Mouse (Mus musculus) left cerebral cortex, postnatal 25 days (tissue): ENCODE measurements at regions not wholly inside any gene's neighbourhood (a gene's known extent, or its start where the extent isn't known, plus 50 kb on each side); places are given as distances from the start of the nearest gene placed in this dataset.

Source experiments
- DNase-seq, 2 experiments: peaks; one replicate each; pipeline ENCODE4 v3.0.0; 2022; ENCODE audit warnings: low spot score in 2 of 2, mixed read lengths in 1 of 2
- intact Hi-C: fragments of 180-260 bp; cut with DNase I; formaldehyde crosslinking; loops from one replicate; pipeline ENCODE4 v1.15.1; 2025

- DNase-seq, result no peak
- intact Hi-C loops, result no loop called here
Observed at GRCm38 (mm10) chr17:49149896-49150295, 217.7 kb downstream of the Lrfn2 start.

- DNase-seq, result peak; percentile 31 to 89
- intact Hi-C loops, result no loop called here
Observed at GRCm38 (mm10) chr17:49150971-49151422, 218.8 kb downstream of the Lrfn2 start.

DNA sequence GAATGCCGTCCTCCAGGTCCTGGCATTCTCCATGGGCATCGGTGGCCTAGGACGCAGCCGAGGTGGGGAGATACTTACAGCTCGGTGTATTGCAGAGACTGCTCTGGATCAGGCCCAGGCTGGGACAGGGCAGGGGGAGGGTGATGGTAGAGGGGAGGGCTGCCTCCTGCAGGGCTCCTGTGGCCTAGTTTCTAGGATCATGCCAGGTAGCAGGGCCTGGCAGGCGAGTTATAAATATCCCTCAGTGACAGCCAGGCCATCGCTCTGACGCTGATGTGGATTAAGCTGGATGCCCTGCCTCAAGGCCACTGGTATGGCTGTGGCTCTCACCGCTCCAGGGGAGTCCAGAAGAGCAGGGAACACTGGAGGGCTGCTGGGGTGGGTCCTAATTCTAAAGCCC, 221.8 kb downstream of the Lrfn2 start:
- intact Hi-C loops, result no loop called here
- no peak for DNase-seq

DNA sequence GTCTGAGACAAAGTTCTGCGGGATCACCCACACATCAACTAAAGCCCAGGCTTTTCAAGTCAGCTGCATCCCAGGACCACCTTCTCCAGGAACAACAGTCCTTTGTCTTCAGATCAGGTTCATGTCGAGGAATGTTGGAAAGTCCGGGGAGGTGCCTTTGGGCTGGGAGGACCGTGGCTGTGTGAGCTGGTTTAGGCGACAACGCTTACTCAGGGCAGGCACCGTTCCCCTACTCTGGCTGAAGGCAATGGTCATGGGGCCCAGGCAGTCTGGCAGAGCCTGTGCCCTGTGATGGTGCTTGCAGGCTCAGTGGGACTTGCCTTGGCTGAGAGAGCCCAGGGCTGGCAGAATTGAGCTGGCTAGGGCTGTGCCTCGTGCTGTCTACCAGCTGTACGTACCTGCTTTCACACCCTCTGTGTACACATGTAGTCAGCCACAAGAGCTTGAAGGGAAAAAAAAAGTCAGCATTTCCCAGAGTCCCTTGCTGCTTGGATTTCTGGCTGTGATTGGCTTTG, 222.9 kb downstream of the Lrfn2 start:
- intact Hi-C loops, result no loop called here
- no peak for DNase-seq

- intact Hi-C loops, result no loop called here
- peak in 1 of 2 experiments; percentile 64 for DNase-seq
Observed at GRCm38 (mm10) chr17:49157586-49157985, 225.4 kb downstream of the Lrfn2 start.

- intact Hi-C loops, result loop anchor here (5.0 kb wide), 2 partner anchors 704 to 754 kb away; no protein-coding TSS in a partner anchor
- no peak for DNase-seq
Observed at GRCm38 (mm10) chr17:49171252-49172047, 239.3 kb downstream of the Lrfn2 start.

DNA sequence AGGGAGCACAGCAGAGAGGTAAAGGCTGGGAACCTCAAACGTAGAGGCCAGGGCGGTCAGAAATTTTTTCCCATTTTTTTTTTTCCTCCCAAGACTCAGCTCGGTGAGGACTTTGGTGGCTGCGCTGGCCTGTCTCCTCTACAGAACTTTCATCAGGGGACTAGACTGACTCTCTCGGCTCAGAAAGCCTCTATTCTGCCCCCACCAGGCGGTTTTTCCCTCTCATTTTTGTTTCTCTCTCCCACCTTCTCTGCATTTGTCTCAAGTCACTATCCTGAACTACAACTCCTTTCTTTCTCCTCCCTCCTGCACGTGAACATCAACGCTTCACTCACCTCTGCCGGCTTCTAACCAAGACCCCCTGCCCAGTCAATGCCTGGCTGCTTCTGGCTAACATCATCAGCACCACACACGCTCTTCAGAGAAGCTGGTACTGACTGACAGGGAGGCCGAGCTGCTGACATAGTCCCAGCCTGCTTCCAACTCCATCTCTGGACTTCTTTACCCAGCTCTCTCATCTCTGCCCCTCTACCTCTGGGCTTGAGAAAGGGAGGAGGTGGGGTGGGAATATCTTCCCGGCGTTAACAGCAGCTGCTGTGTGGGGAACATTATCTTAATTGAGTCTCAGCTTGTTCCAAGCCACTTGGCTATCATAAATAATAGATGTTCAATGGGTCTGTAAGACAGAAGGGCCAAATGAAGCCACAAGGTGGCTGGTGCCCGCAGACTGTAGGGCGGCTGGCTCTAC, 240.0 kb downstream of the Lrfn2 start:
- DNase-seq, result peak in 1 of 2 experiments; percentile 34
- intact Hi-C loops, result loop anchor here (5.0 kb wide), 2 partner anchors 705 to 755 kb away; no protein-coding TSS in a partner anchor

- intact Hi-C loops, result loop anchor here (5.0 kb wide), 2 partner anchors 705 to 755 kb away; no protein-coding TSS in a partner anchor
Observed at GRCm38 (mm10) chr17:49172800-49173150, 240.6 kb downstream of the Lrfn2 start.

DNA sequence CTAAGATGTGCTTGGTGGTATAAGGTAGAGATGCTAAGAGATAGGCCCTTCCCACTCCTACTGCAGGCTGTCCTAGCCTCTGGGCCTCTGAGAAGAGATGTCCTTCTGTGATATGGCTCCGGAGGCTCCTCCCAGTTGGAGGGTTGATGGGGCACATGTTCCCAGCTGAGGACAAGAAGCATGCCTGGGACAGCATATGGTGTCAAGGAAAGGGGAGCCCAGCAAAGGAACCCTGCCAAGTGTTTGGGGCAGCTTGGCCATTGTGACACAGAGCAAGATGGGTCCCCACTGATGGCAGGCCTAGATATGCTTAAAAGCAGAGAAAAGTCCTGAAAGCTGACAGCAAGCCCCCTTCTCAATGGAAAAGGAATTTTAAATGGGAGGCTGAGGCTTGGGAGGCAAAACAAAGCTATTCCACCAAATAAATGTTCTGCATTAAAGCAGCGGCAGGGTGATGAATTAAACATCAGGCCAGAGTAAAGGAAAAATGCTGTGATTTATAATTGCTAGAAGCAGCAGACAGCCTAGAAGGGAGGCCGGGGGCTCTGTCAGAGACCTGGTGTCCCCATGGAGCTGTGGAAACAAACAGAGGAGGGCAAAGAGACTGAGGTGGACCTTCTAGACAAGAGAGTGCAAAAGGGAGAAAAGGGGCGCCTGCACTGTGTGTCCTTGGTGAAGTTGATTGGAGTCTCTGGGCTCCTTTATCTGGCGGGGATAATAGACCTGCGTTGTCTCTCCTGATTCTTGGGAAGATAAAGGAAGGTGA, 246.0 kb downstream of the Lrfn2 start:
- intact Hi-C loops, result no loop called here
- no peak for DNase-seq

More at GRCm38 (mm10) chr17:49172800-49173150, 240.6 kb downstream of the Lrfn2 start:
- no peak for DNase-seq

GRCm38 (mm10) chr17:49182485-49182884, 245.7 kb upstream of the Mocs1 start:
- intact Hi-C loops, result no loop called here
- peak in 1 of 2 experiments; percentile 51 for DNase-seq

DNA sequence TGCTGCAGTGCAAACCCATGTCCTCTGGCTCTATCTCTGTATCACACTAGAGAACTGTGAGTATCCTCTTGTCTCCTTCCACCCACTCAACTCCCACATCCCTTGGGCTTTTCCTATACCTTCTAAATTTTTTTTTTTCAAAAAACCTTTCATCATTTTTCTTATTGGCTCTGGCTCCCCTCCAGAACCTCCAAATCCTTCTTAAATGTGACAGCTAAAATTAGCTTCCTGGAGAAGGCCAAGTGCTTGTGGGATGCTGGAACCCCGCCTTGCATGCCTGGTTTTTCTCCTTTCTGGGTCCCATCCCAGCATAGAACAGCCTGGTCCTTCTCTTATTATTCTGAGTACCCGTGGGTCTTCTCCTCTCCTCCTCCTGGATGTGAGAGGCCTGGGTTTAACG, 244.2 kb upstream of the Mocs1 start:
- intact Hi-C loops, result loop anchor here (1.0 kb wide), 1 partner anchor 100 kb away; no protein-coding TSS in a partner anchor
- DNase-seq, result peak; percentile 57 to 90

DNA sequence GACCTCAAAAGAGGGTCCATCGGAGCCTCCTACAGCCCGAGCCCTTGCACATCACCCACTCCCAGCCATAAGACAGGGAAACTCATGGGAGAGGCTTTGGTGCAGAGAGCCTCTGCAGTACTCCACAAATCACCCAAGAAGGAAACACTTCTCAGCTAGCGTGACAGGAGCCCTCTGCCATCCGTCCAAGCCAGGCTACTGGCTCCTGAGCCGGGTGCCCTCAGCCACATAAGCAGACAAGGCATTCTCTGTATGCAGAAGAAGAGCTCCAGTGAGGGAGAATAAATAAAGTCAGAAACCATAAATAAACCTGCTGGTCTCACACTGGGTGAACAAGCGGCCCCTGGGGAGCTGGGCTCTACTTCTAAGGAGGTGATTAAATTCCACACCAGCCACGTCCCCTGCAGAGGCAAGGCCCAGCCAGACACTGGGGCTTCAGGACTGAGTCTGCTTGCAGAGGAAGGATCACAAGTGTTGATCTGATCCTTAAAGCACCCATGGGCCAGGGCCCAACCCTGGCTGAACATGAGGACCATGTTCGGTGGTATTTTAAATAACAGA, 243.0 kb upstream of the Mocs1 start:
- DNase-seq, result no peak
- intact Hi-C loops, result no loop called here

- intact Hi-C loops, result no loop called here
- DNase-seq, result peak in 1 of 2 experiments; percentile 66
Observed at GRCm38 (mm10) chr17:49189765-49190164, 238.4 kb upstream of the Mocs1 start.

GRCm38 (mm10) chr17:49190337-49190736, 237.8 kb upstream of the Mocs1 start:
- no peak for DNase-seq

GRCm38 (mm10) chr17:49196046-49196684, 232.0 kb upstream of the Mocs1 start:
- no peak for DNase-seq
- intact Hi-C loops, result no loop called here

More at GRCm38 (mm10) chr17:49190337-49190736, 237.8 kb upstream of the Mocs1 start:
- intact Hi-C loops, result no loop called here

DNA sequence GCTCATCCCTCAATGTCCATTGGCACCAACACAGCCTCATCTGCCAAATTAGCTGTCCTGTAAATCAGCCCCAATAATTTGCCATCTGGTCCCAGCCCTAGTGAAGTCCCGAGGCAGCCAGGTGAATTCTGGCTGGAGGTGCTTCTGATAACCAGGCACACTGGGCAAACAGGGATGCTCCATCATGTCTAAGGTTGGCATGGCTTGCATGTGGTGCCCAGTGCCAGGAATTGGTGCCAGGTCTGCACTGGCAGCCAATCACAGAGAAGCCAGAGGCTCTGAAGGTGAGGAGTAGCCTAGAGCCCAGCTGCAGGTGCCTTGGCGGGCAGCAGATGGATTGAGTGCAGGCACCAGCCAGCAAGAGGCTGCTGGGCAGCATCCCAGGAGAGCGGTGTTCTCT, 226.7 kb upstream of the Mocs1 start:
- intact Hi-C loops, result loop anchor here (10.0 kb wide), 2 partner anchors 203 to 703 kb away; no protein-coding TSS in a partner anchor
- no peak for DNase-seq

- DNase-seq, result no peak
- intact Hi-C loops, result loop anchor here (5.0 to 10.0 kb wide), 3 partner anchors 52 to 700 kb away; no protein-coding TSS in a partner anchor
Observed at GRCm38 (mm10) chr17:49205095-49205494, 223.1 kb upstream of the Mocs1 start.

GRCm38 (mm10) chr17:49205564-49205963, 222.6 kb upstream of the Mocs1 start:
- intact Hi-C loops, result loop anchor here (5.0 to 10.0 kb wide), 3 partner anchors 52 to 699 kb away; no protein-coding TSS in a partner anchor
- no peak for DNase-seq
